Mouse (Mus musculus) liver, embryonic 14.5 days (tissue): Measurements from ENCODE around the gene Oxnad1.

Experiments used
- CTCF ChIP-seq: IDR thresholded peaks from 2 replicates; pipeline ENCODE4 v1.5.1; 2016; ENCODE audit warnings: antibody characterized with exemption, low read depth, control low read depth
- EP300 ChIP-seq: IDR thresholded peaks from 2 replicates; pipeline ENCODE4 v1.6.1; 2016; ENCODE audit warnings: antibody characterized with exemption, low read depth

GRCm38 (mm10) chr14:32084761-32085485 is at the start of gene Oxnad1:
- no peak for TF ChIP-seq EP300
- no peak for TF ChIP-seq CTCF
